In the genomic region with DNA sequence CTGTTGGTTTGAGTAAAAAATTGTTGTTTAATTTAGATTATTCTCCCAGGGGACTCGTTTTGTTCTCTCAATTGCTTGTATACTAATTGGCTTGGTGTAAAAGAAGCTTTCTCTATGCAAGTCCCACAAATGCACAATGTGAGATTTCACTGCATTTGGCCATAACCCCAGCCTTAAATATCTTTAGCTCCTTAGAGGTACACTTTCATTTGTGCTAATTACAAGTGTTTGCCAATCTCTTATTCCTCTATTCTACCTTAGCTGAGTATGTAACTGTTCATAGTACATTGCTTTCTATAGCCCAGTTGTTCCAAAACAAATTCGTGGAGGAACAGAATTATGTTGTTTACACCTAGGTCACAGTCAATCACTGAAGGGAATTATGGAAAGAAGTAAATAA, we compare ENCODE assay signal across 15 mouse cellular contexts.
"Had no signal": no experiment of that assay in that cellular context is flagged by ENCODE, and none has a peak within 500 bp of the region (broad histone marks: within the 10 kb centered on the region; RNA-seq: fewer than 3 reads in every experiment).

No protein-coding gene starts in this region.

- DNase-seq: kidney, adult 2 months; kidney, postnatal 25 days; layer of hippocampus, adult 9-11 months; liver, embryonic 13.5 days; lung, adult 2 months; lung, postnatal 14 days; lung, postnatal 4 days; thymus, adult 18-20 months; thymus, postnatal 4 days had no signal

- H3K9ac ChIP-seq: liver, embryonic 13.5 days; midbrain, embryonic 12.5 days; midbrain, embryonic 15.5 days had no signal

- H3K27ac ChIP-seq: kidney, postnatal 0 days; layer of hippocampus, adult 2 months; left cerebral cortex, adult 2 months; liver, embryonic 13.5 days; midbrain, embryonic 12.5 days; midbrain, embryonic 15.5 days had no signal

- H3K9me3 ChIP-seq: liver, embryonic 13.5 days; midbrain, embryonic 12.5 days; midbrain, embryonic 15.5 days had no signal

- H3K4me2 ChIP-seq: liver, embryonic 13.5 days; midbrain, embryonic 12.5 days; midbrain, embryonic 15.5 days had no signal

- H3K36me3 ChIP-seq: liver, embryonic 13.5 days; midbrain, embryonic 12.5 days; midbrain, embryonic 15.5 days had no signal

- ATAC-seq: midbrain, embryonic 15.5 days had no signal

- H3K27me3 ChIP-seq: liver, embryonic 13.5 days; midbrain, embryonic 12.5 days; midbrain, embryonic 15.5 days had no signal

- H3K4me1 ChIP-seq: liver, embryonic 13.5 days; midbrain, embryonic 12.5 days; midbrain, embryonic 15.5 days had no signal

- H3K4me3 ChIP-seq: layer of hippocampus, adult 2 months; left cerebral cortex, adult 2 months; liver, embryonic 13.5 days; midbrain, embryonic 12.5 days; midbrain, embryonic 15.5 days; myocyte had no signal
